Mouse (Mus musculus) heart, embryonic 12.5 days (tissue): Measurements from ENCODE around the gene Nup153. TPM values are rescaled to one million over a fixed set of nuclear protein-coding genes. Genes with fewer than 3 reads are reported as not detected.

ENCODE experiments used
- ATAC-seq: fragments of 200-750 bp; cut with Nextera tagmentation; 2 replicates; pipeline ENCODE4 v1.8.0; 2017; ENCODE audit warnings: moderate TSS enrichment, moderate library complexity; ENCODE audit not compliant: insufficient number of reproducible peaks, low FRiP score
- H3K27ac ChIP-seq: fragments of 300-500 bp; sonication (generic); 2 replicates; pipeline ENCODE4 v1.5.1; 2016; ENCODE audit warnings: mild to moderate bottlenecking, moderate library complexity; ENCODE audit not compliant: poor library complexity, severe bottlenecking
- H3K27me3 ChIP-seq: fragments of 300-500 bp; sonication (generic); replicated peaks from 2 replicates; pipeline ENCODE4 v1.6.1; 2016; ENCODE audit warnings: mild to moderate bottlenecking, moderate library complexity
- H3K36me3 ChIP-seq: fragments of 300-500 bp; sonication (generic); 2 replicates; pipeline ENCODE4 v1.6.1; 2016; ENCODE audit warnings: mild to moderate bottlenecking, moderate library complexity
- H3K4me1 ChIP-seq: fragments of 300-500 bp; sonication (generic); replicated peaks from 2 replicates; pipeline ENCODE4 v1.6.1; 2016; ENCODE audit warnings: mild to moderate bottlenecking
- H3K4me2 ChIP-seq: fragments of 300-500 bp; sonication (generic); 2 replicates; pipeline ENCODE4 v1.6.1; 2016; ENCODE audit warnings: mild to moderate bottlenecking, moderate library complexity
- H3K4me3 ChIP-seq: fragments of 300-500 bp; sonication (generic); 2 replicates; pipeline ENCODE4 v1.5.1; 2016; ENCODE audit warnings: mild to moderate bottlenecking
- H3K9ac ChIP-seq: fragments of 300-500 bp; sonication (generic); 2 replicates; pipeline ENCODE4 v1.6.1; 2016; ENCODE audit warnings: mild to moderate bottlenecking, moderate library complexity
- H3K9me3 ChIP-seq: fragments of 300-500 bp; sonication (generic); replicated peaks from 2 replicates; pipeline ENCODE4 v1.6.1; 2016; ENCODE audit warnings: mild to moderate bottlenecking, moderate library complexity
- WGBS: fragments of 180-500 bp; shearing (Covaris S2); methylation state at CpG from one replicate; pipeline ENCODE4 v1.1.7; 2016; 5-methylcytosine and 5-hydroxymethylcytosine counted together
- polyA plus RNA-seq: library from polyadenylated mRNA; unstranded; fragments of >200 nt; fragmentation: Nextera tagmentation; extraction: Ambion mirVana; gene quantifications from 2 replicates; pipeline ENCODE4 v1.2.1, GENCODE M21; 2016

Nup153 gene
- polyA plus RNA-seq, 1 experiment from 2014 or later, result 26.6 TPM

DNA sequence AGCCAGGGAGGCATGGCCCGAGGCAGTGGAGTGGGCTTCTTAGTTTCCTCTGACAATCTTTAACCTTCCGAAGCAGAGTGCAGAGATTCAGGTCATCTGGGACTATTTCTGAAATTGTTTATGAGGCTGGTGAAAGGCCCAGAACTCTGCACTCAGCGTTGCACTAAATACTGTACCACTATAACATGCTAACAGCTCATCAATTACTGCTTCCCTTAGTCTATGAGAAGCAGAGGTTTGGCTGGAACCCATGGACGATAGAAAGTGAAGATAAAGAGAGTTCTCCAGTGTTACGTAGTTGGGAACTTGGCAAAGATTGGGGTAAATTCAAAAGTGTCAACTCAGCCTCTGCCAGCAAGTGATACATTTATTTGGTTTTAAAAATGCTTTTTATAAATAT lies 25.6 kb upstream of the Nup153 start:
- H3K36me3 ChIP-seq, result peaks cover 74% of the 10 kb centered on the region
- H3K4me3 ChIP-seq, result no peak overlapping the region
- no peaks in the 10 kb centered on the region for H3K27me3 ChIP-seq
- 73% methylated on average over 5 of the region's 5 CpGs for WGBS
- H3K9ac ChIP-seq, result no peak overlapping the region
- ATAC-seq, result no peak
- no peaks in the 10 kb centered on the region for H3K4me1 ChIP-seq
- H3K27ac ChIP-seq, result no peak overlapping the region
- no peak overlapping the region for H3K4me2 ChIP-seq
- H3K9me3 ChIP-seq, result no peaks in the 10 kb centered on the region

DNA sequence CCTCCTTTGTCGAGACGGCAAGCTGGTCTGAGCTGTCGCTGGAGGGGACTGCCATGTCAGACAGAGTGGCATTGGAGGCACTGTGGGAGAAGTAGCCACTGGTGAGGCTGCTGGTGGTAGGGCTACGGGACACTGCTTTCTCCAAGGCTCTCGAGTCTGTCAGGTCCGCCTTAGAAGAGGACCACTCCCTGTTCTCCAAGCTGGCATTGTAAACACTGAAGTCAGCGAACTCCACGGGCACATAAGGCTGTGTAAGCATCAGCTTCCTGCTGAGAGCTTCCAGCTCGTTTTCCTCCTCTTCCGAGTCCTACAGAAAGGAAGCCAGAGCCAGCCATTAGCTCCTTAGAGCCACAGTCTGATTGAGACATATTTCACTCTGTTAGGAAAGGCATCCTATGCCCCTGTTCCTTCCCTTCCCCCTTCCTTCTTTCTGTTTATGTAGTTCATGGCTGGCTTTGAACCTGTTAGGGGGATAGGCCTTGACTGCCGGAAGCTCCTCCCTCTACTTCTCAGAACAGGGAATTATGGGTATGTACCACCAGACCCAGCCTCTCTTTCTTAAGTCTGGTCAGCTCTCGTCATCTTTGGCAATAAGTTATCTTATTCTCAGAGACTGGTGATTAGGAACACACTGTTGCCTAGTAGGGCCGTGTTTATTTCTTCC lies 25.0 kb upstream of the Nup153 start:
- WGBS, result 75% methylated on average over 13 of the region's 13 CpGs
- Histone ChIP-seq H3K27ac (no peak overlapping the region), H3K4me1 (no peaks in the 10 kb centered on the region; the same call in 1 of the 2 replicates), H3K9ac (no peak overlapping the region), H3K36me3 (peaks cover 73% of the 10 kb centered on the region), H3K9me3 (no peaks in the 10 kb centered on the region), H3K27me3 (no peaks in the 10 kb centered on the region), H3K4me3 (no peak overlapping the region), H3K4me2 (no peak overlapping the region)
- 0 out of 2 replicates have a peak, but pooled peaks have one; percentile 22 for ATAC-seq

DNA sequence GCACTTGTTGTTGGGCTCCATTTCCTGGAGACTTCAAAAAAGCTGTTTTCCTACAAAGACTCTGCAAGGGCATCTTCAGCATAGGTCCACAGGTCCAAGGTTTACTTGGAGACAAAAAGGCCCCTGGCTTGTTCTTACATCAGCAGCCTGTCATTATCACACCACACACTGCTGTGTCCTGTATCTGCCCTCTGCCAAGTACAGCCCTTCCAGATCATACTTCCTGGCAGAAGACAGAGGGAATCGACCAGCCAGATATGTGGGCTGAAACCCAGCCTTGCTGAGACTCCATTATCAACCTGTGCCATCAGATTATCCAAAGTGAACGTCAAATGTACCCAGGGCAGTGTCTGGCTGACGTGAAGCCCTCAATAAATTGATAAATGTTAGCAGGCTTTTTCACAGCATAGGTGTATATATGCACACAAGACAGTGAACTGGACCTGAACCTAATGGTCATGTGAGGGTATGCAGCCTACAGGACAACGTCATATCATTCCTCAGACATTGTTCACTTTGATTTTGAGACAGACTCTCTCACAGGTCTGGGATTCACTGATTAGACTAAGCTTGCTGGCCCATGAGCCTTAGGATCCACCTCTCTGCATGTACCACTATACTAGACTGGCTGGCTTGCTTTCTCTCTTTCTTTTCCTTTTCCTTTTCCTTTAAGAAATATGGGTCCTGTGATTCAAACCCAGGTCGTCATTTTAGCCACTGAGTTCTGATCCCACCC lies 20.6 kb upstream of the Nup153 start:
- peaks cover 46% of the 10 kb centered on the region for H3K36me3 ChIP-seq
- WGBS, result 52% methylated on average over 5 of the region's 5 CpGs
- no peak for ATAC-seq

DNA sequence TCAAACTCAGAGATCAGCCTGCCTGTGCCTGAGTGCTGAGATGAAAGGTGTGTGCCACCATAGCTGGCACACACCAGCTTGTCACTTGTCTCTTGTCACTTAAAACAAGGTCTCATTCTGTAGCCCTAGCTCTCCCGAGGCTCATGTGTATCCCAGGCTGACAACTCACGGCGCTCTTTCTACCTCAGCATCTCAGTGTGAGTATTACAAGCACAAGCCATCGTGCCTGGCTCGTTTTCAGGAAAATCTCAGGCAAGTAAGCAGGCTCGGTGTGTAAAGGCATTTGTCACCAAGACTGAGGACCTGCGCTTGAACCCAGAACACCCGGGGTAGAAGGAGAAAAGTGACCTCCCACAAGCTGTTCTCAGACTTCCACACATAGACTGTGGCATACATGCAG lies 16.1 kb upstream of the Nup153 start:
- Histone ChIP-seq H3K4me1 (peaks cover 29% of the 10 kb centered on the region), H3K4me3 (no peak overlapping the region), H3K36me3 (peaks cover 7% of the 10 kb centered on the region; the same call in 1 of the 2 replicates), H3K4me2 (no peak overlapping the region), H3K27me3 (no peaks in the 10 kb centered on the region), H3K9me3 (no peaks in the 10 kb centered on the region), H3K27ac (no peak overlapping the region), H3K9ac (no peak overlapping the region)
- 72% methylated on average over 8 of the region's 8 CpGs for WGBS
- ATAC-seq, result no peak

More for the DNA sequence above, 20.6 kb upstream of the Nup153 start:
- Histone ChIP-seq H3K27ac (no peak overlapping the region), H3K9ac (no peak overlapping the region), H3K4me2 (no peak overlapping the region), H3K9me3 (no peaks in the 10 kb centered on the region), H3K27me3 (no peaks in the 10 kb centered on the region), H3K4me3 (no peak overlapping the region), H3K4me1 (peaks cover 17% of the 10 kb centered on the region)

DNA sequence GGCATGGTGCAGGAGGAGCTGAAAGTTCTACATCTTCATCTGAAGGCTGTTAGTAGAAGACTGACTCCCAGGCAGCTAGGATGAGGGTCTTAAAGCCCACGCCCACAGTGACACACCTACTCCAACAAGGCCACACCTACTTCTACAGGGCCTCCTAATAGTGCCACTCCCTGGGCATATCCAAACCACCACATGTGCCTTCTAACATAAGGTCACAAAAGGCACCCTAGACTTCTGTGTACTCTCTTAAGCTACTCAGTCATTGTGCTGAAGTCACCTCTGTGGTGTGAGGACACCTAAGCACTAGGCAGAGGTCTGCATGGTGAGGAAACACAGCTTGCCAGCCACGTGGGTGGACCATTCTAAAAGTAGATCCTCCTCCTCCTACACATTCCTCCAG lies 14.6 kb upstream of the Nup153 start:
- ATAC-seq, result no peak
- Histone ChIP-seq H3K36me3 (no peaks in the 10 kb centered on the region), H3K27ac (no peak overlapping the region), H3K4me2 (no peak overlapping the region), H3K9me3 (no peaks in the 10 kb centered on the region), H3K4me1 (peaks cover 29% of the 10 kb centered on the region), H3K27me3 (no peaks in the 10 kb centered on the region), H3K4me3 (no peak overlapping the region), H3K9ac (no peak overlapping the region)
- WGBS, result 58% methylated on average over 2 of the region's 2 CpGs

DNA sequence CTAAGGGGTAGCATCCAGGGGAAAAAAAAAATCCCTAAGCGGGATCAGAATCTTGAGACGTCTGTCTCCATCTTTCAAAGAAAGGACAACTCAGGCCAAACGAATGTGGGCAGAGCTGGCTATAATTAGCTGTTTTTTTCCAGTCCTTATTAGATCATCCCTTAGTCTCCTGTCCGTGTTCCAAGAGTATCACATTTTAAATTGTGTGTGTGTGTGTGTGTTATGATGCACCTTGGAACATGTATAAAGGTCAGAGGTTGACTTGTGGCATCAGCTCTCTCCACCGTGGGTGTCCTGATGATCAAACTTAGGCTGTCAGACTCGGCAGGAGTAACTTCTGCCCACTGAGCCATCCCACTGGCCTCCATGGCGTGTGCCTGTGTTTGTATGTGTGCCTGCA lies 11.7 kb upstream of the Nup153 start:
- 68% methylated on average over 7 of the region's 7 CpGs for WGBS
- ATAC-seq, result no peak
- no peak overlapping the region for H3K4me2 ChIP-seq
- no peaks in the 10 kb centered on the region for H3K36me3 ChIP-seq
- H3K27me3 ChIP-seq, result no peaks in the 10 kb centered on the region
- no peaks in the 10 kb centered on the region for H3K9me3 ChIP-seq
- H3K27ac ChIP-seq, result no peak overlapping the region
- no peak overlapping the region for H3K9ac ChIP-seq
- peaks cover 20% of the 10 kb centered on the region for H3K4me1 ChIP-seq
- H3K4me3 ChIP-seq, result no peak overlapping the region

DNA sequence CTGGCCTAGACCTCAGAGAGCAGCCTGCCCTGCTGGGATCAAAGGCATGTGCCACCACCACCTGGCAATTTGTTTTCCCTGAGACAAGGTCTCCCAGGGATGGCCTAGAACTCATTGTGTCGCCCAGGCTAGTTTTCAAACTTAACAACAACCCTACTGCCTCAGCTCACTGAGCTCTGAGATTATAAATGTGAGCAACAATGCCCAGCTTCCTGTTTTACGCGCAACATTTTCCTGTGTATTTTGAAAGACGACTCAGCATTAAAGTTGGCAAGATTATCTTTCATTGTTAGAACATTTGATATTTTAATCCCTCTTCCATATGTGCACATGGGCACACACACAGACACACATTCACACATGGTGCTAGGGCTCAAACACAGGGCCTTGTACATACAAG lies 9.7 kb upstream of the Nup153 start:
- no peak overlapping the region for H3K4me3 ChIP-seq
- H3K4me1 ChIP-seq, result peaks cover 11% of the 10 kb centered on the region; the same call in 1 of the 2 replicates
- H3K9me3 ChIP-seq, result no peaks in the 10 kb centered on the region
- no peak overlapping the region for H3K27ac ChIP-seq
- WGBS, result 79% methylated on average over 4 of the region's 4 CpGs
- no peak for ATAC-seq
- H3K36me3 ChIP-seq, result no peaks in the 10 kb centered on the region
- no peaks in the 10 kb centered on the region for H3K27me3 ChIP-seq
- H3K9ac ChIP-seq, result no peak overlapping the region
- H3K4me2 ChIP-seq, result no peak overlapping the region

DNA sequence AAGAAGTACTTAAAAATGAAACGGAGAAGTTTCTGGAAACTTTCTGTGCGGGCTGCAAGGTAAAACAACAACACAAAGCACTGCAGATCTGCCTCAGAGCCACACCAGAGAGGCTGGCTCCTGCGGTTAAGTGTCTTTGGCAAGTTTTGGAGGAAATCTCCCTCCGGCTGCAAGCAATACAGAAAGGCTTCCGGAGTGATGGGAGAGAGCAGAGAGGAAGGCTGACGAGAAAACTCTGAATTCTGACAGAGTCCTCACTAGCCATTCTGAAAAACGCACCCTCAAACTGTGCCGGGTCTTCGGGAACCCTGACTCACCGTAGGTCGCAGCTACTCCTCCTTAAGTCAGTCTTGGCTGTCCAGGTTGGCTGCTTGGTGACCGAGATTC lies 8.7 kb upstream of the Nup153 start:
- WGBS, result 1% methylated on average over 12 of the region's 12 CpGs
- H3K9me3 ChIP-seq, result no peaks in the 10 kb centered on the region
- peak overlapping the region; percentile 70 for H3K9ac ChIP-seq
- no peaks in the 10 kb centered on the region for H3K36me3 ChIP-seq
- peak overlapping the region; percentile 89 for H3K4me2 ChIP-seq
- no peaks in the 10 kb centered on the region for H3K27me3 ChIP-seq
- H3K27ac ChIP-seq, result no peak overlapping the region
- ATAC-seq, result no peak
- 0 out of 2 replicates have a peak, but pooled peaks cover 9% of the 10 kb centered on the region for H3K4me1 ChIP-seq
- H3K4me3 ChIP-seq, result peak overlapping the region; percentile 58

DNA sequence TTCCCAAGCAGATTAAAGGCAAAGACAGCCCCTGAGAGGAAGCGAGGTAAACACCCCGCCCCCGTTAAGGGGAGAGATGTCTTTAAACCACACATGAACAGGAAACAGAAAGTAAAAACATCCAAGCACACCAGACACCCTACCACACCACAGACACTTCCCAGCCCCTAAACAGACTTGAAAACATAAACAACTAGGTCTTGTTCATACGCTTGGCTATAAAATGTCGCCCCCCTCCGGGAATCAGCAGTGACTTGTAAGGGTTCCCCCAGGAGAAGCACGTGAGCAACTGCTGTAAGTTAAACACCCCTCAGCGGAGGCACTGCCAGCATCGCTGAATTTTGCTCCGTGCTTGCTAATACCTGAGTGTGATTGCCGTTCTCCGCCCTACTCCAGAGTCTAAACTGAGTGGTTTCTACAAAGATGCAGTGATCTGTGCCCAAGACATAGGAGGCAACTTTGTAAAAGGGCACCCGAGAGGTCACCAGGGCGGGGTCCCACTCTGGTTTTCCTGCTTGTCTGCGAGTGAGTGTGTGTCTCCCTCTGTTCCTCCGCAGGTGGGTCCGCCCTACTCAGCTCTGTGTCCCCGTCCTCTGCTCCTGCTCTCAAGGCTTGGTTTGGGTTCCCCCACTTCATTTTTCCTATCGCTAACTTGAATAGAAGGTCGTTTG lies 8.2 kb upstream of the Nup153 start:
- 0 out of 2 replicates have a peak, but pooled peaks cover 8% of the 10 kb centered on the region for H3K4me1 ChIP-seq
- H3K4me2 ChIP-seq, result peak overlapping the region; percentile 89
- no peaks in the 10 kb centered on the region for H3K27me3 ChIP-seq
- H3K27ac ChIP-seq, result no peak overlapping the region
- ATAC-seq, result peak; percentile 83
- under 1% methylated on average over 20 of the region's 20 CpGs for whole genome bisulfite sequencing
- no peaks in the 10 kb centered on the region for H3K9me3 ChIP-seq
- peak overlapping the region; percentile 58 for H3K4me3 ChIP-seq
- H3K36me3 ChIP-seq, result no peaks in the 10 kb centered on the region
- peak overlapping the region; percentile 70 for H3K9ac ChIP-seq

DNA sequence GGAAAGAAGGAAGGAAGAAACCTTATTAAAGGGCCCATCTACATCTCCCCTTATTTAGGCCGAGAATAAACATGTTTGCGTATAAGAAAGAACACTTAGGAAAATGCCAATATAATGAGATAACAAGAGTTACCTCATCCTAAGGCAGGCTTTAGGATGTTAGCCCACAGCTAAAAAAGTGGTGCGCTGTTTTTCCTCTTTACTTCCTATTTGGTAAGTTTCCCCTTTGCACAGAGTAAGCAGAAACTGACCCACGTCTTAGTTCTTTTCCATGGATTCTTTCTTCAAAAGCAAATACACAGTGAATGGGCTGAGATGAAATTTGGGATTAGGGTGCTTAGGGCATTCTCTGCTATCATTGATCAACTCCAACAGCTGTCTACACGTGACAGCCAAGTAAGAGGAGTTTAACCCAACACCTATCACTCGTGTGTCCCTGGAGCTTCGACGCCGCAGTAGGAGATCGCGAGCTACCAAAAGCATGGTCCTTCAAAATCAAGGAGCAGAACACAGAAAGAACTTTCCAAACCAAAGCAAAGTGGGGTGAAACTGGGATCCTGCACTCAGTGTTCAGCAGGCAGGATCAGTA lies 7.6 kb upstream of the Nup153 start:
- H3K27me3 ChIP-seq, result no peaks in the 10 kb centered on the region
- 41% methylated on average over 11 of the region's 11 CpGs for WGBS
- H3K36me3 ChIP-seq, result no peaks in the 10 kb centered on the region
- no peak overlapping the region for H3K27ac ChIP-seq
- H3K4me3 ChIP-seq, result peak overlapping the region; percentile 58
- no peak for ATAC-seq
- no peaks in the 10 kb centered on the region for H3K9me3 ChIP-seq
- H3K4me2 ChIP-seq, result peak overlapping the region; percentile 89
- 0 out of 2 replicates have a peak, but pooled peaks cover 3% of the 10 kb centered on the region for H3K4me1 ChIP-seq
- H3K9ac ChIP-seq, result peak overlapping the region; percentile 70; the same call in 1 of the 2 replicates

DNA sequence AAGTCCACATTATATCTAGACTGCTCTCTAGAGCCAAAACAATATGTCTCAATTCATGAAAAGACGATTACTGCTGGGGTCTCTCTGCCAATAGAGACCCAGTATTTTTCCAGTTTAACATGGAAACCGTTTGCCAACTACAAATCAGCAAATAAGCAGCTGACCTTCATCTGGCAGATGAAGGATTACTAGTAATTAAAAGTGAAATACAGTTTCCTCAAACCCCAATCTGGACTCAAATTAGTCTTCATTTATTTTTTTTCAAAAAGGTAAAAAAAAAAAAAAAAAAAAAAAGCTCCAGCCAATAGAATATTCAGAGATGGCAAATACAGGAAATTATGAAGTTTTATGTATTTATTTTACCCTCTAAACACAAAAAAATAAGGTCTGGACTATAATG lies 2.3 kb upstream of the Nup153 start:
- WGBS, result 74% methylated on average over 2 of the region's 2 CpGs
- no peak overlapping the region for H3K4me3 ChIP-seq
- H3K27me3 ChIP-seq, result no peaks in the 10 kb centered on the region
- no peaks in the 10 kb centered on the region for H3K9me3 ChIP-seq
- no peaks in the 10 kb centered on the region for H3K36me3 ChIP-seq
- H3K4me1 ChIP-seq, result peaks cover 4% of the 10 kb centered on the region
- H3K27ac ChIP-seq, result no peak overlapping the region
- no peak for ATAC-seq
- H3K4me2 ChIP-seq, result no peak overlapping the region
- H3K9ac ChIP-seq, result no peak overlapping the region
